Mouse (Mus musculus) liver, embryonic 14.5 days (tissue): ENCODE data around the gene Fbxo46.

Source experiments
- CTCF ChIP-seq: IDR thresholded peaks from 2 replicates; pipeline ENCODE4 v1.5.1; 2016; ENCODE audit warnings: antibody characterized with exemption, low read depth, control low read depth
- EP300 ChIP-seq: IDR thresholded peaks from 2 replicates; pipeline ENCODE4 v1.6.1; 2016; ENCODE audit warnings: antibody characterized with exemption, low read depth

DNA sequence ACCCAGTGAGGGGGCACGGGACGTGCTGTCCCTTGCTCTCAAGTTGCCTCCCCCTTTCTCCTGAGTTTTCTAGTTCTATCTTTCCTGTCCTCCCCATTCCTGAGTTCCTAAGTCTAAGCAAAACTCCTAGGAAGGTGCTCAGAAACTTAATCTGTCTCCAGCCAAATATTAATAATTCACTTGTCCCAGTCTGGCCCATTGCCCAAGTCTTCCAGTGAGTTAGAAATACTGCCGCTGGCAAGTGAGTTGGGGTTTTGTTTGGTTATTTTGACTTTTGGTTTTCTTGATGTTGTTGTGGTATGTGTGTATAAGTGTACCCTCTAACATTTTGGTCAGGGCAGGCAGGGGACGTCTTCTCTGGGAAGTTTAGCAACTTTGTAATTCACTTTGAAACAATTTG is 2.0 kb downstream of the Fbxo46 start:
- TF ChIP-seq CTCF (no peak), EP300 (no peak)
